Mouse (Mus musculus) limb, embryonic 15.5 days (tissue): ENCODE measurements around the gene Mcts1. TPM values are rescaled to one million over a fixed set of nuclear protein-coding genes. Genes with fewer than 3 reads are reported as not detected.

ENCODE experiments used
- ATAC-seq: fragments of 200-750 bp; cut with Nextera tagmentation; 2 replicates; pipeline ENCODE4 v1.8.0; 2017; ENCODE audit warnings: low read depth, moderate TSS enrichment; ENCODE audit not compliant: insufficient number of reproducible peaks, low FRiP score, low TSS enrichment
- H3K27ac ChIP-seq: fragments of 300-500 bp; sonication (generic); 2 replicates; pipeline ENCODE4 v1.5.1; 2015; ENCODE audit warnings: moderate library complexity, mild to moderate bottlenecking, inconsistent platforms
- H3K27me3 ChIP-seq: fragments of 300-500 bp; sonication (generic); 2 replicates; pipeline ENCODE4 v1.6.1; 2015; ENCODE audit warnings: inconsistent platforms
- H3K36me3 ChIP-seq: fragments of 300-500 bp; sonication (generic); 2 replicates; pipeline ENCODE4 v1.6.1; 2015; ENCODE audit warnings: inconsistent platforms
- H3K4me1 ChIP-seq: fragments of 300-500 bp; sonication (generic); 2 replicates; pipeline ENCODE4 v1.6.1; 2015; ENCODE audit warnings: inconsistent platforms
- H3K4me2 ChIP-seq: fragments of 300-500 bp; sonication (generic); 2 replicates; pipeline ENCODE4 v1.6.1; 2015; ENCODE audit warnings: mild to moderate bottlenecking, inconsistent platforms
- H3K4me3 ChIP-seq: fragments of 300-500 bp; sonication (generic); 2 replicates; pipeline ENCODE4 v1.5.1; 2015; ENCODE audit warnings: mild to moderate bottlenecking, inconsistent platforms
- H3K9ac ChIP-seq: fragments of 300-500 bp; sonication (generic); 2 replicates; pipeline ENCODE4 v1.6.1; 2015; ENCODE audit warnings: inconsistent platforms
- H3K9me3 ChIP-seq: fragments of 300-500 bp; sonication (generic); 2 replicates; pipeline ENCODE4 v1.6.1; 2016; ENCODE audit warnings: inconsistent platforms
- WGBS: fragments of 180-500 bp; shearing (Covaris S2); methylation state at CpG from one replicate; pipeline ENCODE4 v1.1.7; 2015; 5-methylcytosine and 5-hydroxymethylcytosine counted together
- polyA plus RNA-seq: library from polyadenylated mRNA; unstranded; fragments of >200 nt; fragmentation: Nextera tagmentation; extraction: Ambion mirVana; gene quantifications from 2 replicates; pipeline ENCODE4 v1.2.1, GENCODE M21; 2015

The Mcts1 gene
- polyA plus RNA-seq, 1 experiment from 2014 or later = 109 TPM

DNA sequence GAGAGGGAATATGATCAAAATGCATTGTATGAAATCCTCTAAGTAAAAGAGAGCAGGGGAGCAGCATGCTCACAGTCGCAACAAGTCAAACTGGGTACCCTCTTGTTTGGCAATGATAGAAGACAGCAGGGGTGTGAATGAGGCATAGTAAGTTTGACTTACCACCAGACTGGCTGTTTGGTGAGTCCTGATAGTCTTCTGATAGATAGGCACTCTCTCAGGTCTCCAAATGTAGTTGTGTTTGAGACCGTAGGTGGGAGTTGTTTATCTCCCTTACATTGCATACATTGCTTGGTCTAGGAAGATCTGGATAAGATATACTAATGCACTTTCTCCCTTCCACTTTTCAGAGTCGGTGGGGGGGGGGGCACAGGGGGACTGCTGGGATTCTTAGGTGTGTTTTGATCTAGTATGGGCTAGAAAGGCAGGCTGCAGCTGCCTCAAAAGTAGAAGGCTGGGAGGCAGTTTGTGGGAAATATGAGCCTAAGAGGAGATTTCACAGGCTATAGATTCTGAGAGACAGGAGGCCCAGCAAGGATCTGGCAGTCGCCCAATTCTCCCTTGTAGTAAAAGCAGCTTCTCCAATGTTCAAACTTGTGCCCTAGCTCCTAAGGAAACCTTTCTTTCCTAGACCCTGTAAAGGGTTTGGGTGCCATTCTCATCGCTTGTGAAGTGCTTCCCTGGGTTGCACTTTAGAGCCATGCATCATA is 7.0 kb upstream of the Mcts1 start:
- ATAC-seq = no peak
- Histone ChIP-seq H3K9ac (no peak overlapping the region), H3K4me3 (no peak overlapping the region), H3K4me1 (no peaks in the 10 kb centered on the region), H3K36me3 (no peaks in the 10 kb centered on the region), H3K27me3 (no peaks in the 10 kb centered on the region), H3K27ac (no peak overlapping the region), H3K9me3 (no peaks in the 10 kb centered on the region), H3K4me2 (no peak overlapping the region)
- WGBS = 50% methylated on average over 5 of the region's 5 CpGs

DNA sequence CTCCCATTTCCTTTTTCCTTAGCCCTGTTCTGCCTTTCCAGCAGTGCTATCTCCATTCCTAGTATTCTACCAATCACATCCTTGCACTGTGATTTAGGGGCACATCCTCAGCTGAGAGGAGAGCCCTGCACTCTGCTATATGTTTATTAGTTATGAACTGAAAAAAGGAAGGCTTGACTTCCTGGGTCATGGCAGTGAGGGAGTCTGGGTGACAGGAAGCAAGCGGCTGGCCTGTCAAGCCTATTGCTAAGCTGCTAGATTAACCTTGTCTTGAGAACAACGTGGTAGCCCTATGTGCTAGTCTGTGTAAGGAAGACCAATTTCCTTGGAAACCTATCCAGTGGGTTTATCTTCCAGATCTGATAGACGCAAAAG is 604 bp downstream of the Mcts1 start:
- no peak for ATAC-seq
- no peaks in the 10 kb centered on the region for H3K9me3 ChIP-seq
- H3K27ac ChIP-seq = peak overlapping the region; percentile 76
- H3K36me3 ChIP-seq = no peaks in the 10 kb centered on the region
- peak overlapping the region; percentile 48 for H3K4me3 ChIP-seq
- peak overlapping the region; percentile 33; the same call in 1 of the 2 replicates for H3K9ac ChIP-seq
- no peaks in the 10 kb centered on the region for H3K27me3 ChIP-seq
- 18% methylated on average over 3 of the region's 3 CpGs for WGBS
- H3K4me2 ChIP-seq = peak overlapping the region; percentile 51
- no peaks in the 10 kb centered on the region for H3K4me1 ChIP-seq

DNA sequence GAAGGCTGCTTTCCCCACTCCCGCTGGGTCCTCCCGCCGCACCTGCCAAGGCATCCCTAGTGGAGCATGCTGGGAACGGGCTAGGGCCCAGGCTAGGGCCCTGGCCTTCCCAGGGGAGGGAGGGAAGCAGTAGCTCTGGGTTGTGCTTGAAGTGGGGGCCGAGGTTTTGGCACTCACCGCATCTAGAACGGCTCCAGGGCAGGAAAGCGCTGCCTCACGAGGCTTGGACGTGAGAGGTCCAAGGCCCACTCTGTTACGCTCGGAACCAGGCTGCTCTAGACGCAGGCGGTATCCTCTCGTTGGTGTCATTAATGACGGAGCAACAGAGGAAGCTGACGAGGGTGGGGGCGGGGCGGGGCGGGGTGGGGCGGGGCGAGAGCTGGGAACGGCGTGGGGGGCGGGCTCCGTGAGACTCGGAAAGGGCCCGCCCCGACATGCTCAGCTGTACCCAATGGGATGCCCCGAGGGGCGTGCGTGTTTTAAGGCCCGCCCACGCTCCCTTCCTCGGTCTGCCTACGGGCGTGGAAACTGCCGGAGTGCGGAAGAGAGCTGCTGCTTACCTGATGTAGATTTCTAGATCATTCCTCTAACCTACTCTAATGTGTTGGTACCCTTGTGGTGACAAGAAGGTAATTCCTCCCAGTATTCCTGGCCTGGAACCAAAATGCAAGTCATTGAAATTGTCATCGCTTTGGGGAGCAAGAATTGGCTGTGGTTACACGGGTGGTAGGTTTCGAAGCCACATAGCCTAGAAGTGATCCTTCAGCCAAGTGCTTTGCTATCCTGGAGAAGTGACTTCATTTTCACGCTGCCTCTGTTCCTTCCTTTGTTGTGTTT is 34.6 kb downstream of the Mcts1 start, which contains the start of gene C1galt1c1:
C1galt1c1 (minus strand) TSS at position 287 of the 837 bp plus-strand sequence.
- WGBS = 21% methylated on average over 34 of the region's 43 CpGs
- H3K27me3 ChIP-seq = no peaks in the 10 kb centered on the region
- peak within 1 kb of the TSS; percentile 37; the same call in 1 of the 2 replicates for H3K9ac ChIP-seq
- peak within 1 kb of the TSS; percentile 57 for H3K4me3 ChIP-seq
- H3K4me2 ChIP-seq = peak within 1 kb of the TSS; percentile 42
- no peaks in the 10 kb centered on the region for H3K9me3 ChIP-seq
- H3K4me1 ChIP-seq = no peaks in the 10 kb centered on the region
- peak; percentile 99 for ATAC-seq
- H3K36me3 ChIP-seq = no peaks in the 10 kb centered on the region
- peak within 1 kb of the TSS; percentile 90 for H3K27ac ChIP-seq

DNA sequence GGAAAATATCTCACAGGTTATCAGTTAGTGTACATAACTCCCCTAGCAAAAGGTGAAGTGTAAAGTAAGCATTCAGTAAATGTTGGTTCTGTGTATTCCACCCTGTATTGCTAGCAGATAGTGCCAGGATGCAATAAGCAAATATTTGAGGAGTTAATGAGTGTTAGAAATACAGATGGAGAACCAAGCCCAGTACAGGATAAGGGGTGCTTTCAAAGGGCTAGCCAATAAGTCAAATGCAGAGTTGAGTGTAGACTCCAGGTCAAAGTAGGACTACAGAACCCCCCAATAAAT is 35.2 kb downstream of the Mcts1 start:
- no peaks in the 10 kb centered on the region for H3K9me3 ChIP-seq
- H3K27ac ChIP-seq = no peak overlapping the region
- no peak for ATAC-seq

DNA sequence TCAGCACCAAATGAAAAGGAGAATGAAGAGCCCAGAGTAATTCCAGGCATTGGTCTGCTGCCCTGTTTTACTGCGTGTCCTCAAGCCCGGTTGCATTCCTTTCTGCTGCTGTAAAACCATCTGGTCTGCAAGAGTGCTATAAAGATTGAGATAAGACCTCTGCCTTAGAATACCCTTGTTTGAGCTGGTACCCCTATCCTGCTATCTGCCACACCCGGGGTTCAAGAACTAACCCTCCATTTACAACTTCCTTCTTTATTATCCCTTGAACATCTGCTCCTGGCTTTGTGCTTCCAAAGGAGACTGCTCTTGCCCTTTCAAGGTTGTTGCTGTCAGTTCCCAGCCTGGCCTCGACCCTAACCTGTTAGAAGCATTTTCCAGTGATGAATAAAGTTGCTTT is 41.1 kb downstream of the Mcts1 start:
- H3K27me3 ChIP-seq = no peaks in the 10 kb centered on the region
- ATAC-seq = no peak
- no peak overlapping the region for H3K4me3 ChIP-seq
- H3K4me2 ChIP-seq = no peak overlapping the region
- H3K36me3 ChIP-seq = no peaks in the 10 kb centered on the region
- no peak overlapping the region for H3K27ac ChIP-seq
- no peaks in the 10 kb centered on the region for H3K4me1 ChIP-seq
- H3K9me3 ChIP-seq = no peaks in the 10 kb centered on the region
- H3K9ac ChIP-seq = no peak overlapping the region
- WGBS = 29% methylated on average over 4 of the region's 4 CpGs

More for the DNA sequence above, 35.2 kb downstream of the Mcts1 start:
- H3K27me3 ChIP-seq = no peaks in the 10 kb centered on the region
- no peaks in the 10 kb centered on the region for H3K36me3 ChIP-seq
- no peaks in the 10 kb centered on the region for H3K4me1 ChIP-seq
- H3K4me3 ChIP-seq = peak overlapping the region; percentile 57
- no peak overlapping the region for H3K9ac ChIP-seq
- peak overlapping the region; percentile 42 for H3K4me2 ChIP-seq

DNA sequence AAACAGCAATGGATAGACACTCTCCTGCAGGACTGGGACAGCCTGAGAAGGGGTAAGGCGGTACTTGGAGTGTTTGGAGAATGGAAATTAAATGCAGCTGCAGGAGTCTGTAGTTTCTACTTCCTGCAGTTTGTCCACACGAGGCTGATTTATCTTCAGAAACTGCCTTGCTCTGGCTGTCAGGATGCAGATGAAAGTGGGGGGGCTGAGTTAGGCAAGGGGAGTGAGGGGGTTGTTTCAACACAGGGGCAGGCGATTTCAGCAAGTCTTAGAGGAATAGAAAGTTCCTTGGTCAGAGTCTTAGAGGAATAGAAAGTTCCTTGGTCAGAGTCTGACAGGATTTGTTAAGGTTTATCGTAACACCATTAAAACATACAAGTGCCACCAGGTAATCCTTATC is 41.8 kb downstream of the Mcts1 start:
- no peak for ATAC-seq
- H3K27me3 ChIP-seq = no peaks in the 10 kb centered on the region
- H3K9me3 ChIP-seq = no peaks in the 10 kb centered on the region
- no peak overlapping the region for H3K9ac ChIP-seq
- no peaks in the 10 kb centered on the region for H3K36me3 ChIP-seq
- 47% methylated on average over 4 of the region's 4 CpGs for WGBS
- H3K4me1 ChIP-seq = no peaks in the 10 kb centered on the region
- no peak overlapping the region for H3K4me3 ChIP-seq
- no peak overlapping the region for H3K27ac ChIP-seq
- H3K4me2 ChIP-seq = no peak overlapping the region

DNA sequence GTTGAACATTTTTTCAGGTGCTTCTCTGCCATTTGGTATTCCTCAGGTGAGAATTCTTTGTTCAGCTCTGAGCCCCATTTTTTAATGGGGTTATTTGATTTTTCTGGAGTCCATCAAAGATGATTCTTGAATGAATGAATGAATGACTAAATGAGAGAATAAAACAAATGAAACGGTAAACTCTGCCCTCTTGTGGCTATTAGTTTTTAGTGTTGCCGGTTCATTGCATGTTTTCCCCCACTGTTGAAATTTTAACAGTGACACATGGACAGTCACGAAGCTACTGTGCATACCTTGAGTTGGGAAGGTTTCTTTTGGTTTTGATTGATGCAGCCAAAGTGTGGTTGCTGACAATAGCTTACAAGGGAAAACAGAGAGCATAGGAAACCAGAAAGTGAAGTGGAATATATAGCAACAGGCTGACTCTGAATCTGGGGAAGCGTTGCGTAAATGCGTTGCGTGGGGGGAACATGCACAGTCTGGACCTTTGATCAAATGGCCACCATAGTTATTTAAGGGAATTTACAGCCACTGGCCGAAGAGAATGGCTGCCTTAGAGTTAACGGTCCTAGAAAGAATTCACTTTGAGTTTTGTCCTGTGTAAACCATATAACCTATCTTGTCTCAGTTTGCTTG is 50.1 kb downstream of the Mcts1 start:
- no peak for ATAC-seq
- H3K4me2 ChIP-seq = peak overlapping the region; percentile 12; the same call in 1 of the 2 replicates
- H3K36me3 ChIP-seq = no peaks in the 10 kb centered on the region
- 45% methylated on average over 9 of the region's 9 CpGs for WGBS
- no peaks in the 10 kb centered on the region for H3K27me3 ChIP-seq
- no peak overlapping the region for H3K27ac ChIP-seq
- no peaks in the 10 kb centered on the region for H3K4me1 ChIP-seq
- no peaks in the 10 kb centered on the region for H3K9me3 ChIP-seq
- H3K9ac ChIP-seq = no peak overlapping the region
- H3K4me3 ChIP-seq = no peak overlapping the region

DNA sequence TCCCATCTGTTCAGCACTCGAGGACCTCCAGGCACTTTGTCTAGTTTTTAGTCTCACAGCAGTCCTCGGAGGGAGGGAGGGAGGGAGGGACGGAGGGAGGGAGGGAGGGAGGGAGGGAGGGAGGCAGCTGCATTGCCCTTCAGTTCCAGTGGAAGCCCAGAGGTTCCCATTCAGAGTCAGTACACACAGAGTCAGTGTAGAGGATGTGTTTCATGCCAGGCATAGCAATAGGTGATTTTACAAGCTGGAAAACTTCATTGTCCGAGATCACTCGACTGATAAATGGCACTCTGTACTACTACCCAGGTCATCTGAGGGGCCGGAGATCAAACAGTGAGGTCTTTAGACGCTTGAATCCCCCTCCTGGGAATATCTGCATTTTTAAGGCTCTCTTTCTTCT is 50.8 kb downstream of the Mcts1 start:
- no peaks in the 10 kb centered on the region for H3K4me1 ChIP-seq
- no peaks in the 10 kb centered on the region for H3K27me3 ChIP-seq
- no peak overlapping the region for H3K9ac ChIP-seq
- H3K9me3 ChIP-seq = no peaks in the 10 kb centered on the region
- ATAC-seq = no peak
- no peaks in the 10 kb centered on the region for H3K36me3 ChIP-seq
- no peak overlapping the region for H3K4me2 ChIP-seq
- H3K4me3 ChIP-seq = no peak overlapping the region
- no peak overlapping the region for H3K27ac ChIP-seq
- WGBS = 28% methylated on average over 6 of the region's 7 CpGs

DNA sequence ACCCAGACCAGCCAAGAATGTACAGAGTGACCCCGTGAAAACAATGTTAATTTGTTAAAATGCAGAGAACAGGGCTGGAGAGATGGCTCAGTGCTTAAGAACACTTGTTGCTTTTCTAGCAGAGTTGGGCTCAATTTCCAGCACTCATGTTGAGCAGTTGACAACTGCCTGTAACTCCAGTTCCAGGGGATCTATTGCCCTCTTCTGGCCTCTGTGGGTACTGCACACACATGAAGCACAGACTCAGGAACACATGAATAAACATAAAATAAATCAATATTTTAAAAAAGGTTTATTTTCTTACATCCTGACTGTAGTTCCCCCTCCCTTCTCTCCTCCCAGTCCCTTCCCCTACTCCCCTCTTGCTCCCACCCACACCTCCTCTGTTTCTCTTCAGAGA is 52.8 kb downstream of the Mcts1 start:
- no peak overlapping the region for H3K9ac ChIP-seq
- H3K4me1 ChIP-seq = no peaks in the 10 kb centered on the region
- no peak overlapping the region for H3K27ac ChIP-seq
- no peaks in the 10 kb centered on the region for H3K36me3 ChIP-seq
- H3K27me3 ChIP-seq = no peaks in the 10 kb centered on the region
- no peaks in the 10 kb centered on the region for H3K9me3 ChIP-seq
- ATAC-seq = no peak
- 74% methylated on average over 1 of the region's 1 CpGs for WGBS
- H3K4me3 ChIP-seq = no peak overlapping the region
- no peak overlapping the region for H3K4me2 ChIP-seq

DNA sequence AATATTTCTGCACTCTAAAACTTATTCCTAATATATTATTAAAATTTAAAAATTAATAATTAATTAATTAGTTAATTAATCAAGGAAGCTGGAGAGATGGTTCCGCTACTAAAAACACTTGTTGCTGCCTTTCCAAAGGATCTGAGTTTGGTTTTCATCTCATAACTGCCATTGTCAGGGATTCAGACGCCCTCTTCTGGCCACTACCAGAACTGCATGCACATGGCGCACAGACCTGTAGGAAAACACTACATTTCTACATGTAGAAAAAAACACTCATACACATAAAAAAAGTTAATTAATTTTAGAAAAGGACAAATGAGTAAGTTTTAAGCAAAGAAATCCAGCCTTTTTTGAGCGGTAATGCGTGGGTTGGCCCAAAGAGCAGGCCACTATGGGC is 54.3 kb downstream of the Mcts1 start:
- H3K36me3 ChIP-seq = no peaks in the 10 kb centered on the region
- H3K4me3 ChIP-seq = no peak overlapping the region
- WGBS = 87% methylated on average over 5 of the region's 5 CpGs
- H3K9me3 ChIP-seq = no peaks in the 10 kb centered on the region
- no peaks in the 10 kb centered on the region for H3K4me1 ChIP-seq
- H3K9ac ChIP-seq = no peak overlapping the region
- no peak for ATAC-seq
- H3K27ac ChIP-seq = no peak overlapping the region
- H3K4me2 ChIP-seq = no peak overlapping the region
- no peaks in the 10 kb centered on the region for H3K27me3 ChIP-seq

DNA sequence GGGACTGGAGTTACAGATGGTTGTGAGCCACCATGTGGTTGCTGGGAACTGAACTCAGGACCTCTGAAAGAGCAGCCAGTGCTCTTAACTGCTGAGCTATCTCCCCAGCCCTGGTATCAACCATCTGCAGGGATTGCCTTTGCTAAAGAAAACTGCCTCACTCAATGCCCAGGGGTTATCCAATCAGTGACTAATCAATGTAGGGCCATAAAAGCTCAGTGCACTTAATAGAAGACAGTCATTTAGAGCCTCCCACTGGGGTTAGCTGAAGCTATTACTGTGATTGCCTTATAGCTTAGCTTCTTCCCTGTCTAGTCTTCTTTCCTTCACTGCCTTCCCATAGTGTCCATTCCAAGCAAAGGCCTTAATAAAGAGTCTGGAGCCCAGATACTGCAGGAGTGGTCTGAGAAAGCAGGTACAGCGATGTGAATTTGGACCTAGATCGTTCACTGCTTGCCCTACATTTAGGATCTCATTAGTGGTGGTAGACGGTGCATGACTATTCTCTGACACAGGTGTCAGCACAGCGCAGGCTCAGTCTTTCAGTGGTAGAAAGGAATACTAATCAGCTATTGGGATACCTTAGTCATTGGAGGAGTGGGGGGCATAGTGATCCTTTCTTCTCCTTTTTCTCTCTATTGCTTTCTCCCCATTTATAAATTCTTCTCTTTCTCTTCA is 56.0 kb downstream of the Mcts1 start:
- 66% methylated on average over 4 of the region's 4 CpGs for WGBS
- Histone ChIP-seq H3K27me3 (no peaks in the 10 kb centered on the region), H3K4me2 (no peak overlapping the region), H3K27ac (no peak overlapping the region), H3K4me3 (no peak overlapping the region), H3K4me1 (no peaks in the 10 kb centered on the region), H3K9ac (no peak overlapping the region), H3K9me3 (no peaks in the 10 kb centered on the region), H3K36me3 (no peaks in the 10 kb centered on the region)
- no peak for ATAC-seq
